Mouse (Mus musculus) embryonic fibroblast, embryonic 13.5 days (primary cell): ENCODE measurements around the gene Cntnap3.

Source experiments
- CTCF ChIP-seq: IDR thresholded peaks from 2 replicates; pipeline ENCODE4 v1.5.1; 2011; ENCODE audit warnings: mild to moderate bottlenecking, control low read depth, low read length, moderate library complexity, borderline replicate concordance; ENCODE audit not compliant: insufficient read depth
- POLR2A ChIP-seq: IDR thresholded peaks from 2 replicates; pipeline ENCODE4 v1.6.1; 2011; ENCODE audit warnings: low read depth, mild to moderate bottlenecking, control low read depth, low read length, moderate library complexity

DNA sequence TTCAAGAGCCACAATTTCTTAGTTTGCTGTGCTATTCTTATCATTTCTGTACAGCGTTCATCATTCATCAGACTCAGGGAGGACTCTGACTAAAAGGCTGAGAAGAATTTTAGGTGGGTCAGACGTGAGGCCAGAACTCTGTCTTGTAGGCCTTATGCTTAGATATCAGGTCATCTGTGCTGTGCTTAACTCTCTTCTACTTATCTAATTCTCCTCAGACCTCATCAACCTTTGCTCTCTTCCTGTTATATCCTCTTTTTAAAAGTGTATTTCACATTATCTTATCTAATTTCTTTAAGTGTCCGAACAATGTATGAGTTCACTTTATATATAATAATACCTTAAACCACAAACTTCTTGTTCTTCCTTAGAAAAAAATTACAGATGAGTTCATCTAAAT, 38.4 kb downstream of the Cntnap3 start:
- TF ChIP-seq POLR2A (no peak), CTCF (no peak)
